Mouse (Mus musculus) MEL (cell line): ENCODE measurements at regions not wholly inside any gene's neighbourhood (a gene's known extent, or its start where the extent isn't known, plus 50 kb on each side); places are given as distances from the start of the nearest gene placed in this dataset.

ENCODE experiments used
- DNase-seq: peaks from one replicate; pipeline ENCODE4 v3.0.0; 2011; ENCODE audit warnings: low read depth, low spot score
- H3K27ac ChIP-seq: 2 replicates; pipeline ENCODE4 v1.5.1; 2012; ENCODE audit warnings: low read depth, mild to moderate bottlenecking, control low read depth, low read length, moderate library complexity; ENCODE audit not compliant: control insufficient read depth
- H3K27me3 ChIP-seq, 2 experiments: fragments of 150-350 bp in 1 of 2; sonication (generic) in 1 of 2; 2 replicates each; pipeline ENCODE4 v1.6.1; 2012; ENCODE audit warnings: low read length in 2 of 2, mild to moderate bottlenecking in 2 of 2, improper control_type of control experiment in 1 of 2, moderate library complexity in 1 of 2; ENCODE audit not compliant: insufficient read depth in 2 of 2, control insufficient read depth in 1 of 2
- H3K36me3 ChIP-seq, 2 experiments: 2 replicates each; pipeline ENCODE4 v1.6.1; 2012 to 2014; ENCODE audit warnings: low read length in 2 of 2, improper control_type of control experiment in 1 of 2, inconsistent platforms in 1 of 2, mild to moderate bottlenecking in 1 of 2; ENCODE audit not compliant: insufficient read depth in 2 of 2, control insufficient read depth in 1 of 2
- H3K4me1 ChIP-seq, 2 experiments: fragments of 150-350 bp in 1 of 2; sonication (generic) in 1 of 2; 2 replicates each; pipeline ENCODE4 v1.6.1; 2012; ENCODE audit warnings: low read length in 2 of 2, improper control_type of control experiment in 1 of 2, mild to moderate bottlenecking in 1 of 2; ENCODE audit not compliant: insufficient read depth in 2 of 2, control insufficient read depth in 1 of 2
- H3K4me3 ChIP-seq, 2 experiments: fragments of 150-350 bp in 1 of 2; sonication (generic) in 1 of 2; 2 replicates each; pipeline ENCODE4 v1.5.1; 2012; ENCODE audit warnings: low read depth in 2 of 2, low read length in 2 of 2, mild to moderate bottlenecking in 2 of 2, moderate library complexity in 2 of 2, control low read depth in 1 of 2, improper control_type of control experiment in 1 of 2; ENCODE audit not compliant: control insufficient read depth in 1 of 2, insufficient read depth in 1 of 2
- H3K79me2 ChIP-seq: 2 replicates; pipeline ENCODE4 v1.6.1; 2012; ENCODE audit warnings: mild to moderate bottlenecking, low read length, moderate library complexity; ENCODE audit not compliant: control insufficient read depth, poor library complexity, insufficient read depth
- H3K9ac ChIP-seq: 2 replicates; pipeline ENCODE4 v1.6.1; 2012; ENCODE audit warnings: low read depth, mild to moderate bottlenecking, control low read depth, low read length, moderate library complexity; ENCODE audit not compliant: control insufficient read depth, poor library complexity, severe bottlenecking
- H3K9me3 ChIP-seq: fragments of 150-350 bp; sonication (generic); replicated peaks from 2 replicates; pipeline ENCODE4 v1.6.1; 2012; ENCODE audit warnings: mild to moderate bottlenecking, low read length, improper control_type of control experiment, moderate library complexity; ENCODE audit not compliant: insufficient read depth
- BHLHE40 ChIP-seq: IDR thresholded peaks from 2 replicates; pipeline ENCODE4 v1.6.1; 2012; ENCODE audit warnings: low read depth, mild to moderate bottlenecking, inconsistent platforms, low read length, improper control_type of control experiment, borderline replicate concordance
- CHD1 ChIP-seq: IDR thresholded peaks from 2 replicates; pipeline ENCODE4 v1.6.1; 2012; ENCODE audit warnings: low read depth, mild to moderate bottlenecking, inconsistent platforms, low read length, improper control_type of control experiment
- CHD2 ChIP-seq: IDR thresholded peaks from 2 replicates; pipeline ENCODE4 v1.6.1; 2011; ENCODE audit warnings: low read length, improper control_type of control experiment
- CTCF ChIP-seq, 3 experiments: IDR thresholded peaks in 2 of 3; conservative IDR thresholded peaks in 1 of 3; 2 replicates each; pipeline ENCODE4 v1.5.1; 2011 to 2012; ENCODE audit warnings: low read length in 3 of 3, low read depth in 2 of 3, mild to moderate bottlenecking in 2 of 3, improper control_type of control experiment in 1 of 3, inconsistent platforms in 1 of 3, mixed read lengths in 1 of 3, moderate library complexity in 1 of 3; ENCODE audit not compliant: control insufficient read depth in 1 of 3, insufficient read depth in 1 of 3, poor library complexity in 1 of 3, severe bottlenecking in 1 of 3
- ELF1 ChIP-seq: IDR thresholded peaks from 2 replicates; pipeline ENCODE4 v1.6.1; 2014; ENCODE audit warnings: low read depth, mild to moderate bottlenecking, inconsistent platforms, low read length, improper control_type of control experiment, moderate library complexity
- ETS1 ChIP-seq: IDR thresholded peaks from 2 replicates; pipeline ENCODE4 v1.6.1; 2012; ENCODE audit warnings: low read depth, mild to moderate bottlenecking, inconsistent platforms, low read length, improper control_type of control experiment, moderate library complexity
- HCFC1 ChIP-seq: IDR thresholded peaks from 2 replicates; pipeline ENCODE4 v1.6.1; 2012; ENCODE audit warnings: low read depth, mild to moderate bottlenecking, inconsistent platforms, low read length, improper control_type of control experiment, moderate library complexity
- JUND ChIP-seq: IDR thresholded peaks from 2 replicates; pipeline ENCODE4 v1.6.1; 2011; ENCODE audit warnings: low read depth, mild to moderate bottlenecking, improper control_type of control experiment, low read length
- KAT2A ChIP-seq: conservative IDR thresholded peaks from 2 replicates; pipeline ENCODE4 v1.6.1; 2012; ENCODE audit warnings: low read depth, low read length, improper control_type of control experiment, inconsistent platforms
- MAZ ChIP-seq: IDR thresholded peaks from 2 replicates; pipeline ENCODE4 v1.6.1; 2012; ENCODE audit warnings: low read depth, mild to moderate bottlenecking, inconsistent platforms, low read length, improper control_type of control experiment
- MXI1 ChIP-seq: IDR thresholded peaks from 2 replicates; pipeline ENCODE4 v1.6.1; 2011; ENCODE audit warnings: mild to moderate bottlenecking, low read depth, low read length, improper control_type of control experiment
- MYB ChIP-seq: IDR thresholded peaks from 2 replicates; pipeline ENCODE4 v1.6.1; 2011; ENCODE audit warnings: mild to moderate bottlenecking, low read depth, low read length, improper control_type of control experiment
- NELFE ChIP-seq: IDR thresholded peaks from 2 replicates; pipeline ENCODE4 v1.6.1; 2011; ENCODE audit warnings: low read depth, low read length, improper control_type of control experiment
- POLR2AphosphoS2 ChIP-seq: IDR thresholded peaks from 2 replicates; pipeline ENCODE4 v1.6.1; 2011; ENCODE audit warnings: low read length, improper control_type of control experiment
- POLR2AphosphoS5 ChIP-seq: IDR thresholded peaks from 2 replicates; pipeline ENCODE4 v1.6.1; 2012; ENCODE audit warnings: low read depth, borderline replicate concordance, mild to moderate bottlenecking, inconsistent platforms, low read length, moderate library complexity, mixed read lengths
- RAD21 ChIP-seq: IDR thresholded peaks from 2 replicates; pipeline ENCODE4 v1.6.1; 2011; ENCODE audit warnings: mild to moderate bottlenecking, low read depth, low read length, improper control_type of control experiment
- SIN3A ChIP-seq: IDR thresholded peaks from 2 replicates; pipeline ENCODE4 v1.6.1; 2012; ENCODE audit warnings: low read length, improper control_type of control experiment, inconsistent platforms
- TAL1 ChIP-seq: IDR thresholded peaks from 2 replicates; pipeline ENCODE4 v1.6.1; 2012; ENCODE audit warnings: mild to moderate bottlenecking, inconsistent platforms, low read length, moderate library complexity, mixed read lengths
- UBTF ChIP-seq: IDR thresholded peaks from 2 replicates; pipeline ENCODE4 v1.6.1; 2012; ENCODE audit warnings: low read depth, mild to moderate bottlenecking, inconsistent platforms, low read length, improper control_type of control experiment, moderate library complexity, borderline replicate concordance; ENCODE audit not compliant: insufficient read depth
- USF1 ChIP-seq: IDR thresholded peaks from 2 replicates; pipeline ENCODE4 v1.6.1; 2014; ENCODE audit warnings: low read depth, mild to moderate bottlenecking, inconsistent platforms, low read length, improper control_type of control experiment, moderate library complexity
- USF2 ChIP-seq, 2 experiments: IDR thresholded peaks; 2 replicates each; pipeline ENCODE4 v1.6.1; 2011 to 2012; ENCODE audit warnings: improper control_type of control experiment in 2 of 2, low read length in 2 of 2, borderline replicate concordance in 1 of 2, inconsistent platforms in 1 of 2, low read depth in 1 of 2, mild to moderate bottlenecking in 1 of 2; ENCODE audit not compliant: insufficient read depth in 1 of 2
- ZC3H11A ChIP-seq: IDR thresholded peaks from 2 replicates; pipeline ENCODE4 v1.6.1; 2012; ENCODE audit warnings: low read depth, mild to moderate bottlenecking, inconsistent platforms, low read length, improper control_type of control experiment
- ZNF384 ChIP-seq: IDR thresholded peaks from 2 replicates; pipeline ENCODE4 v1.6.1; 2012; ENCODE audit warnings: low read depth, mild to moderate bottlenecking, inconsistent platforms, low read length, improper control_type of control experiment

DNA sequence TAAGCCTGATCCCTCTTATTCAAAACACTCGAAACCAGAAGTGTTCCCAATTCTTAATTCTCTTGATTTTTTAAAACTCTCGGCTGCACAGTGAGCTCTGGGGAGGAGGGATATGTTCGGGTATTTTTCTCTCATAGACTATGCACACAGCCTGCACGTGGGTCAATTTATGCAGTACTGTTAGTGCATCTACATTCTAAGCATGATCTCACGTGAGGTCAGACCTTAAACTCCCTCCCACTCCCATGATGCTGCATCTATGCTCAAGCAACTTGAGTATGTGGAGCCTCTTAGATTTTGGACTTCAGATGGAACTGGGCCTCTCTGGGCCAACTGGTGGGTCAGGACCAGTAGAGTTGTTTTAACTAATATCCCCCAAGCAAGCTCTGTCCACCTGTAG lies 328.5 kb downstream of the Nuak1 start:
- Histone ChIP-seq H3K9me3 (no peaks in the 10 kb centered on the region), H3K4me3 (no peak overlapping the region), H3K27ac (no peak overlapping the region), H3K4me1 (no peaks in the 10 kb centered on the region), H3K36me3 (no peaks in the 10 kb centered on the region), H3K27me3 (no peaks in the 10 kb centered on the region; a peak in 1 of 4 replicates), H3K9ac (no peak overlapping the region), H3K79me2 (no peaks in the 10 kb centered on the region)
- TF ChIP-seq TAL1 (no peak), RAD21 (no peak), SIN3A (no peak), ETS1 (no peak), ZNF384 (no peak), BHLHE40 (no peak), USF2 (IDR thresholded peaks at IDR 0.05; ENCODE audit: borderline replicate concordance in 1 of 2, insufficient read depth in 1 of 2, low read depth in 1 of 2, low read length in 2 of 2) (no peak), MXI1 (no peak), CHD2 (no peak), HCFC1 (no peak), MYB (no peak), CTCF (IDR thresholded peaks at IDR 0.05 in 2 of 3, conservative IDR thresholded peaks at IDR 0.05 in 1 of 3; ENCODE audit: control insufficient read depth in 1 of 3, insufficient read depth in 1 of 3, low read depth in 2 of 3, low read length in 3 of 3, poor library complexity in 1 of 3, severe bottlenecking in 1 of 3) (no peak), POLR2AphosphoS5 (no peak), CHD1 (no peak), ZC3H11A (no peak), MAZ (no peak)
- no peak for DNase-seq

DNA sequence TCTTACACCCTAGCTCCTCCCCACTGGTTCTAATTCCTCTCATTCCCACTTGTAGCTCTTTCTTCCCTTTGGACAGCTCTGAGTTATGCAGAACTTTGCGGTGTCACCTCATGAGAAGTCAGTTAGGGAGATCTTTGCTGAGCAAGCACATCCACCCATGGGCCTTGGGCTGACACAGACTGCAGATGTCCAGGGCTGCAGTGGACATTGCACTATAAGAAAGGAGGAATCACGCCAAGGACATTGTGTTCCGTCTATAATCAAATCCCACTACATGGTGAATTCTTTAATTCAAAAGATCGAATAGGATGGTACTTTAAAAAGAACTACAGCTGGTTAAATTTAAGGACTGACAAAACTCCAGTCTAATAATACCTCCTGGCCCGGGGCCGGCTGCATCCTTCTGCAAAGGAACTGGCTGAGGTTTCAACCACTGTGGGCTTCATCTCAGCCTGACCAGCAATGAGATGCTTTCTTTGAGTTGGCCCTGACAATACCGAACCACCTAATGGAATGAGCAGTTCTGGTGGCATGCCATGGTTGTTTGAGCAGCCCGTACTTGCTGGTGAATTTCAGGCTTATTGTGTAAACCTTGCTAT lies 320.3 kb downstream of the Nuak1 start:
- TF ChIP-seq BHLHE40 = no peak
- no peak for TF ChIP-seq SIN3A
- TF ChIP-seq CHD2 = no peak
- TF ChIP-seq NELFE = no peak
- TF ChIP-seq POLR2AphosphoS2 = no peak
- no peak for TF ChIP-seq JUND
- TF ChIP-seq MXI1 = no peak
- no peak for TF ChIP-seq POLR2AphosphoS5
- no peak for TF ChIP-seq ELF1
- no peak for TF ChIP-seq USF1
- TF ChIP-seq UBTF = no peak
- TF ChIP-seq KAT2A = no peak
- no peaks in the 10 kb centered on the region for H3K4me1 ChIP-seq
- H3K27ac ChIP-seq = no peak overlapping the region
- no peaks in the 10 kb centered on the region for H3K79me2 ChIP-seq
- H3K36me3 ChIP-seq = no peaks in the 10 kb centered on the region
- no peak for DNase-seq
- H3K4me3 ChIP-seq = no peak overlapping the region
- H3K27me3 ChIP-seq = no peaks in the 10 kb centered on the region; a peak in 1 of 4 replicates
- H3K9ac ChIP-seq = no peak overlapping the region
- no peaks in the 10 kb centered on the region for H3K9me3 ChIP-seq
